Mouse (Mus musculus) limb, embryonic 12.5 days (tissue): ENCODE results near the gene Sh3pxd2a. TPM values are rescaled to one million over a fixed set of nuclear protein-coding genes. Genes with fewer than 3 reads are reported as not detected.

Source experiments
- ATAC-seq: fragments of 200-750 bp; cut with Nextera tagmentation; 2 replicates; pipeline ENCODE4 v1.8.0; 2017; ENCODE audit warnings: low read depth, moderate TSS enrichment; ENCODE audit not compliant: insufficient number of reproducible peaks, insufficient read depth, low FRiP score, low TSS enrichment
- H3K27ac ChIP-seq: fragments of 300-500 bp; sonication (generic); 2 replicates; pipeline ENCODE4 v1.5.1; 2016; ENCODE audit warnings: mild to moderate bottlenecking, moderate library complexity
- H3K27me3 ChIP-seq: fragments of 300-500 bp; sonication (generic); 2 replicates; pipeline ENCODE4 v1.6.1; 2016; ENCODE audit warnings: mild to moderate bottlenecking, moderate library complexity
- H3K36me3 ChIP-seq: fragments of 300-500 bp; sonication (generic); 2 replicates; pipeline ENCODE4 v1.6.1; 2016; ENCODE audit warnings: mild to moderate bottlenecking, moderate library complexity
- H3K4me1 ChIP-seq: fragments of 300-500 bp; sonication (generic); replicated peaks from 2 replicates; pipeline ENCODE4 v1.6.1; 2016
- H3K4me2 ChIP-seq: fragments of 300-500 bp; sonication (generic); 2 replicates; pipeline ENCODE4 v1.6.1; 2016; ENCODE audit warnings: mild to moderate bottlenecking, moderate library complexity
- H3K4me3 ChIP-seq: fragments of 300-500 bp; sonication (generic); replicated peaks from 2 replicates; pipeline ENCODE4 v1.5.1; 2016; ENCODE audit warnings: mild to moderate bottlenecking
- H3K9ac ChIP-seq: fragments of 300-500 bp; sonication (generic); replicated peaks from 2 replicates; pipeline ENCODE4 v1.6.1; 2016; ENCODE audit warnings: mild to moderate bottlenecking, moderate library complexity
- H3K9me3 ChIP-seq: fragments of 300-500 bp; sonication (generic); 2 replicates; pipeline ENCODE4 v1.6.1; 2016; ENCODE audit warnings: mild to moderate bottlenecking, moderate library complexity
- WGBS: fragments of 180-500 bp; shearing (Covaris S2); methylation state at CpG from one replicate; pipeline ENCODE4 v1.1.7; 2016; 5-methylcytosine and 5-hydroxymethylcytosine counted together
- polyA plus RNA-seq: library from polyadenylated mRNA; unstranded; fragments of >200 nt; fragmentation: Nextera tagmentation; extraction: Ambion mirVana; gene quantifications from 2 replicates; pipeline ENCODE4 v1.2.1, GENCODE M21; 2016

Sh3pxd2a gene
- polyA plus RNA-seq, 1 experiment from 2014 or later: 7.7 TPM

DNA sequence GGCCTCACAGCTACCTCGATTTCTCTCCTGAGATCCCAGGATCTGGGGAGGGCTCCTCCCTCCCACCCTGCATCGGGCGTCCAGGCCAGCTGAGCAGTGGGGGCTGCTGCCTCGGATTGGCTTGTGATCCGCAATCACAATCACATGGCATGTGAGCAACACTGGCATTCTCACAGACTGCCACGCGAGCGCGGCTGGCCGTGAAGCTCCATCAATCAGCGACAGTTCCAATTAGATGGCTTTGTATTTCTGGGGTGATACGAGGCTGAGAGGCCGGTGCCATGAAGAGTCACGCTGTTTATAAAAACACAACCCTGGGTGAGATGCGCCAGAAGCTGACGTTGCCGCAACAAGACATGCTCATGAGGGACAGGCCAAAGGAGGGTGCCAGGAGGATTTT is 129.5 kb downstream of the Sh3pxd2a start:
- H3K9me3 ChIP-seq: no peaks in the 10 kb centered on the region
- no peaks in the 10 kb centered on the region for H3K27me3 ChIP-seq
- H3K4me3 ChIP-seq: no peak overlapping the region
- no peaks in the 10 kb centered on the region for H3K36me3 ChIP-seq
- H3K9ac ChIP-seq: 0 out of 2 replicates have a peak overlapping the region, but pooled peaks have one; percentile 12
- H3K4me2 ChIP-seq: no peak overlapping the region
- H3K4me1 ChIP-seq: peaks cover 71% of the 10 kb centered on the region
- WGBS: 47% methylated on average over 17 of the region's 17 CpGs
- no peak for ATAC-seq
- H3K27ac ChIP-seq: no peak overlapping the region

- Histone ChIP-seq H3K4me2 (peak overlapping the region; percentile 35), H3K36me3 (no peaks in the 10 kb centered on the region), H3K27me3 (no peaks in the 10 kb centered on the region), H3K4me1 (peaks cover 84% of the 10 kb centered on the region), H3K9ac (peak overlapping the region; percentile 38), H3K9me3 (no peaks in the 10 kb centered on the region), H3K27ac (peak overlapping the region; percentile 94), H3K4me3 (no peak overlapping the region)
- WGBS: 4% methylated on average over 10 of the region's 10 CpGs
- ATAC-seq: peak; percentile 89
These were observed 133.4 kb downstream of the Sh3pxd2a start for GRCm38 (mm10) chr19:47330743-47331227.

DNA sequence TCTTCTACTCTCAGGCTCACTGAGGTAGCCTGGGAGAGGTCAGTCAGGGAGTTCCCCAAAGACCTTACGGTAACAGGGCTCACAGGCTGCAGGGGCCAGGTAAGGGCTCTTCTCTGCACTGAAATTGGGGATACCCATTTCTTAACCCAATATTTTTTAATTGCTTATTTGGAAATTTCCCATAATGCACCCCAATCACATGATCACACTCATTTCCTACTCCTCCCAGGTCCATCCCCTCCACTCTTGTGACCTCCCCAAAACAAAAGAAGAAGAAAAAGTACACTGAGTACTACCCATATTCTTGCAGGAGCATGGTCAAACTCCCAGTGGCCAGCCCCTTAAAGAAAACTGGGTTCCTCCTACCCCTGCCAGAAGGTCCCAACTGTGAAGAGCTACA is 135.1 kb downstream of the Sh3pxd2a start:
- Histone ChIP-seq H3K4me2 (no peak overlapping the region), H3K36me3 (no peaks in the 10 kb centered on the region), H3K4me3 (no peak overlapping the region), H3K9me3 (no peaks in the 10 kb centered on the region), H3K27ac (peak overlapping the region; percentile 88), H3K9ac (no peak overlapping the region), H3K27me3 (no peaks in the 10 kb centered on the region), H3K4me1 (peaks cover 74% of the 10 kb centered on the region)
- no peak for ATAC-seq
- WGBS: 71% methylated on average over 1 of the region's 1 CpGs

DNA sequence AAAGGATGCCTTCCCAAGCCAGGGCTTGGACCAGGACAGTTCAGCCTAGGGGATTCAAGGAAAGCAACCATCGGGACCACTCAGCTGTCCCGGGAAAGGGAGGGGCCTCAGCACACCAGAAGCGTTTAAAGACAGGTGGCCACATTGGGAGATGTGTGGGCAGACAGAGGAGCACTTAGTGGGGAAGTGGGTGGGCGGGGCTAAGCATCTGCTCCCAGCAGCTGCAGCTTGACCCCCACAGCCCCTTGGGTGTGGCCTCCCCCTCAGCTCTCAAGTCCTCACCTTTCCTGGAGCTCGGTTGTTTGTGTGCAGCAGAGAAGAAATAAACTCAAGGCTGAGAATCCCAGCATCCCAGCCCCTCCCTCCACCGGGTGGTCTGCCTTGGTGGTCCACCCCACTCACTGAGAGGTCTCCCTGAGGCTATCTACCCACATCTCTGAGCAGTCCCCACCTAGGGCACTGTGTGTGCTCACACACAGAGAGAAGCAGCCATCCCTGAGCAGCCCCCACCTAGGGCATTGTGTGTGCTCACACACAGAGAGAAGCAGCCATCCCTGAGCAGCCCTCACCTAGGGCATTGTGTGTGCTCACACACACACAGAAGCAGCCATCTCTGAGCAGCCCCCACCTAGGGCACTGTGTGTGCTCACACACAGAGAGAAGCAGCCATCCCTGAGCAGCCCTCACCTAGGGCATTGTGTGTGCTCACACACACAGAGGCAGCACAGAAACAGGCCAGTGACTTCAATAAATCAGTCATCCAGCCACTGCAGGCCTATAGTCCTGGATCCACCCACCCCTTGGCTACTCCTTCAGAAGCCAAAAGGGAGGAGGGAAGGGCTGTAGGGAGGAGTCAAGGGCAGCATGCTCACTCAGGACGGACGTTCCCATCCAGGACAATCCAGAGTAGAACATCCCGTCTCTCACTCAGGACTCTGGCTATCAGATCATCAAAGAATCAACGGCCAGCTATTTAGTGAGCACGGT is 136.0 kb downstream of the Sh3pxd2a start:
- 15% methylated on average over 11 of the region's 11 CpGs for WGBS

GRCm38 (mm10) chr19:47325881-47326280 is 138.3 kb downstream of the Sh3pxd2a start:
- WGBS: 53% methylated on average over 5 of the region's 5 CpGs
- no peak overlapping the region for H3K4me3 ChIP-seq
- H3K9ac ChIP-seq: no peak overlapping the region
- H3K9me3 ChIP-seq: no peaks in the 10 kb centered on the region
- H3K27me3 ChIP-seq: no peaks in the 10 kb centered on the region
- no peak overlapping the region for H3K4me2 ChIP-seq
- no peak for ATAC-seq
- H3K27ac ChIP-seq: peak overlapping the region; percentile 57; the same call in 1 of the 2 replicates
- peaks cover 74% of the 10 kb centered on the region for H3K4me1 ChIP-seq
- H3K36me3 ChIP-seq: no peaks in the 10 kb centered on the region

More for the DNA sequence above, 136.0 kb downstream of the Sh3pxd2a start:
- no peaks in the 10 kb centered on the region for H3K36me3 ChIP-seq
- ATAC-seq: peak; percentile 24; the same call in 1 of the 2 replicates
- peak overlapping the region; percentile 34; the same call in 1 of the 2 replicates for H3K9ac ChIP-seq
- no peaks in the 10 kb centered on the region for H3K27me3 ChIP-seq
- peak overlapping the region; percentile 88 for H3K27ac ChIP-seq
- no peak overlapping the region for H3K4me3 ChIP-seq
- H3K4me2 ChIP-seq: peak overlapping the region; percentile 22
- peaks cover 73% of the 10 kb centered on the region for H3K4me1 ChIP-seq
- H3K9me3 ChIP-seq: no peaks in the 10 kb centered on the region

DNA sequence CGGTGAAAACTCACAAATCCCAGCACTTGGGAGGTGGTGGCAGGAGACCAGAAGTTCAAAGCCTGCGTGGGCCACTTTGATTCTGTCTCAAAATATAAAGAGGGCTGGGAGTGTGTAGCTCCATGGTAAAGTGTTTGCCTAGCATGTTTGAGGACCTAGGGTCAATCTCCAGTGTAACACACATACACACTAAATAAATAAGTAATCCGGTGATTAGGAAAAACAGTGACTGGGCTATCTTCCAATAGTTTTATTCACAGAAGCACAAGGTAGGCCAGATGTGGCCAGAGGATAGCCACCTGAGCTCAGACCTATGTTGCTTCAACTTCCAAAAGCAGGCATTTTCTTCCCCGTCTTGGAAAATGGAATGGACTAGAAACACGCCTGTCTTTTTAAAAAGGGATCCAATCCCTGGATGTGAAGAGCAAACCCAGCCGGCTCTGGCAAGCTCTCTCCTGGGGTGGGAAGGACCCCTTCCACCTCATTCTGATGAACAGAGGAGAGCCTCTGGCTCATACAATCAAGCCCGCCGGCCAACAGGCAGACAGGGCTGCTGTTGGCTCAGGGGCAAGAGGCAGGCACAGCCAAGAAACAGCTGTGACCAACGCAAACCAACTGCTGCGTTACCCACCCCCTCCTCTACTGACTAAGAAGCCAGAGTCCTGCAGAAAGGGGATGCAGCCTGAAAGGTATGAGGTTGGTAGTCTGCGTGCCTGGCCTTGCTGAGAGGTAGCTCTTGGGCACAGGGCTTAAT is 140.9 kb downstream of the Sh3pxd2a start:
- Histone ChIP-seq H3K27me3 (no peaks in the 10 kb centered on the region), H3K4me2 (no peak overlapping the region), H3K36me3 (no peaks in the 10 kb centered on the region), H3K4me1 (peaks cover 79% of the 10 kb centered on the region), H3K27ac (no peak overlapping the region), H3K4me3 (no peak overlapping the region), H3K9ac (no peak overlapping the region), H3K9me3 (no peaks in the 10 kb centered on the region)
- ATAC-seq: no peak
- WGBS: 65% methylated on average over 11 of the region's 11 CpGs

DNA sequence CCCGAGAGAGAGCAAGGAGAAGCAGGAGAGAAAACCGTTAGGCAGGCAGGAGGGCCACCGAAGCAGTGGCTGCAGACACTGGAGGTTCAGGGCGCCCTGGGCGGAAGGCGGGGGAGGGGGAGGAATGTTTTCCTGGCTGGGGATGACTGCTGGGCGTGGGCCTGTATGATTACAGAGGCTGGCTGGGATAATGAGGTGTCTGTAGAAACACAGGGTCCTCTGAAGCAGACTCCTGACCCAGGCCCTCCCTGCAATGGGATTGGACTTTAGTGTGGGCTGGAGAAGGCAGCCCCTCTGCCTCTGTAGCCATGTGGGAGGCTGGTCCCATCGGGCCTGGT is 143.9 kb downstream of the Sh3pxd2a start:
- 13% methylated on average over 8 of the region's 8 CpGs for WGBS
- Histone ChIP-seq H3K36me3 (no peaks in the 10 kb centered on the region), H3K9ac (peak overlapping the region; percentile 19; the same call in 1 of the 2 replicates), H3K4me3 (no peak overlapping the region), H3K27ac (peak overlapping the region; percentile 85), H3K4me2 (peak overlapping the region; percentile 11; the same call in 1 of the 2 replicates), H3K9me3 (no peaks in the 10 kb centered on the region), H3K4me1 (peaks cover 84% of the 10 kb centered on the region), H3K27me3 (no peaks in the 10 kb centered on the region)
- no peak for ATAC-seq

DNA sequence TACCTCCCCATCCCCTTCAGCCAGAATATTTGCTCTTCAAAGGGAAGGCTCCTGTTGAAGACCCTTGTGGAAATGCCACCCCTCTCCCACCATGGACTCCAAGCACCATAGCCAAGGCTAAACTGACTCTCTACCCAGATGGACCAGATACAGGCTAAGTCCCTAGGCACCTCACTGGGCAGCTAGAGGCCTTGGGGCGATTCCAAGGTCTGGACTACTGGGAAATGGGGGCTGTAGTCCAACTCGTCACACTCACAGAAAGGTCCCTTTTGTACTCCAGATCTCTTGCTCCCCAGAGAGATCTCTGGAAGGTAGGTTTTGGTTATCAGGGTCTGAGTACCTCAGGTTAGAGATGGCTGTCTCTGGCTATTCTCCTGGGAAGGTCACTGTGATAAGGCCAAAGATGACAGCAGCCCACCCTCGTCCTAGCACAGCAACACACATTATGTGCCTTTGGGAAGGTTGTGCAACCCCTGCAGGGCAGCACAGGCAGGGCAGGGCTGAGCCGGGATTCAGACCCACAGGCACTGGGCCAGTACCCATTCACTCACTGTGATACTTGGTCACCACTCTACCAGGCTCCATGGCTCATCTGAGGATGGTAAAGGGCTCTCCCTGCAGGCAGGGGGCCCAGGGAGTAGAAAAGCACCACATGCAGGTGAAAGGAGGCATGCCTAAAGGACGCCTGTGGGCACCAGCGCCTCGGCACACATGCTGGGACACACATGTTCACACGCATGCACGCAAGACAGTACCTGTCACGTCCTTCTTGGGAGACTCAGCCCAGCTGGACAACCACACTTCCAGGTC is 144.5 kb downstream of the Sh3pxd2a start:
- Histone ChIP-seq H3K27me3 (no peaks in the 10 kb centered on the region), H3K27ac (peak overlapping the region; percentile 85), H3K9ac (peak overlapping the region; percentile 19; the same call in 1 of the 2 replicates), H3K4me3 (no peak overlapping the region), H3K9me3 (no peaks in the 10 kb centered on the region), H3K4me2 (peak overlapping the region; percentile 11), H3K36me3 (no peaks in the 10 kb centered on the region), H3K4me1 (peaks cover 90% of the 10 kb centered on the region)
- no peak for ATAC-seq
- 61% methylated on average over 10 of the region's 10 CpGs for WGBS

GRCm38 (mm10) chr19:47319061-47319460 is 145.1 kb downstream of the Sh3pxd2a start:
- no peak for ATAC-seq
- peaks cover 88% of the 10 kb centered on the region for H3K4me1 ChIP-seq
- H3K27me3 ChIP-seq: no peaks in the 10 kb centered on the region
- WGBS: 88% methylated on average over 8 of the region's 8 CpGs
- H3K9ac ChIP-seq: no peak overlapping the region
- no peaks in the 10 kb centered on the region for H3K9me3 ChIP-seq
- no peak overlapping the region for H3K4me3 ChIP-seq
- H3K27ac ChIP-seq: peak overlapping the region; percentile 85
- H3K4me2 ChIP-seq: 0 out of 2 replicates have a peak overlapping the region, but pooled peaks have one; percentile 11
- no peaks in the 10 kb centered on the region for H3K36me3 ChIP-seq

DNA sequence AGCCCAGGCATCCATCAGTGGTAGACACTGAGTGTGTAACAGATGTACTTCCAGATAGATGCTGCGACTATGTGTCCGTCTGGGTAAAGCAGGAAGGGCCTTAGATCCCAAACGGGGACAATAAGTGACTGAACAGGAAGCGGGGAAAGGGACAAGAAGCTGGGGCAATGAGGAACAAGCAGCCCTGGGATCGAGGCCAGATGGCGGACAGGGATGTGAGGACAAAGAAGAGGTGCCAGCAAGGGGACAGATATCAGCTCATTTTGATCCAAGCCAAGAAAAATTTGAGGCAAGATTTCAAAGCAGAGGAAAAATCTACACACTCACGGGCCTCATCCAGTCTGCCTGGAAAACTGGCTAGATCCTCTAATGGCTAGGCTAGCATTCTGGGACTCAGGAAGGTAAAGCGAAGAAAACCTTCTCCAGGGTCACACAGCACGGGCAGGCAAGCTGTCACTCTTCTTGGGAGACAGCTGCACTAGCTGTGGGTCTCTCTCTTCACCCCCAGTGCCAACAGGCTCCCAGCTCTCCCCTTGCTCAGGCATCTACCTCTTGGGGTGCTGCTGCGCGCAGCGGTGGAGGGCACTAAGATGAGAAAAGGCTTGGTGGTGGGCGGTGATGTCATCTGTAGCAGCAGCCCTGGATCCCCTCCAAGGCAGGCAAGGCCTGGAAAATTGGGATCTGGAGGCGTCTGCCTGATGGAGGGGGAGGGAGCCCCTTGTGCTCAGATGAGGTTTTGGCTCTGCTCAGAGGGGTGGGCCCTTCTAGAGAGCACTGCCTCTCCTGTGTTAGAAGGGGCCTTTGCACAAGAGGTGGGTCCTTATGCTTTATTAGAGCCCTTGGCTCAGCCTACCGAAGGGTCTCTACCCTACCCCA is 146.9 kb downstream of the Sh3pxd2a start:
- Histone ChIP-seq H3K27ac (peak overlapping the region; percentile 85), H3K4me3 (no peak overlapping the region), H3K9ac (0 out of 2 replicates have a peak overlapping the region, but pooled peaks have one; percentile 4), H3K4me1 (peaks cover 87% of the 10 kb centered on the region), H3K27me3 (no peaks in the 10 kb centered on the region), H3K36me3 (peaks cover 3% of the 10 kb centered on the region; the same call in 1 of the 2 replicates), H3K9me3 (no peaks in the 10 kb centered on the region), H3K4me2 (no peak overlapping the region)
- no peak for ATAC-seq
- 61% methylated on average over 15 of the region's 15 CpGs for WGBS
